Mouse (Mus musculus): ENCODE measurements around the gene Tigit.

The Tigit gene

DNA sequence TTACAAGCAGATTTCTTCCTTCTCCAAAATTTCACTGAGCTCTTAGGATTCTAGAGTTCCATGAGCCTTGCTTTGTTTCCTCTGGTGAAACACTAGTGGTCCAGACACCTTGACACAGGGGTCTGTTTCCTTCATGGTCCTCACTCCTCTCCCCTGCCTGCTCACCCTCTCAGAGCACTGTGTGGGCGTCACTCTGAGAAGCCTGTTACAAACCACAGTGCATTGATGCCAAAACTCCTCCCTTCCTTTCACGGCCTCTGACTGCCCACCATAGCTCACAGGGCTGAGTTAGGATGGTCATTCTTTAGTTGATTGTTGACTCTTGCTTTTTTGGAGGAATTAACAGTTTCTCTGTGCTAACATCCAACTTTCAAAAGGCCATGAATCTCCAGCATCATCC, 43.6 kb downstream of the Tigit start:
- no peak for DNase-seq (ENCODE audit: low spot score in 2 of 2)

- no peak for DNase-seq (ENCODE audit: low spot score in 2 of 2)
Observed at GRCm38 (mm10) chr16:43619277-43619676, 44.7 kb downstream of the Tigit start.

DNA sequence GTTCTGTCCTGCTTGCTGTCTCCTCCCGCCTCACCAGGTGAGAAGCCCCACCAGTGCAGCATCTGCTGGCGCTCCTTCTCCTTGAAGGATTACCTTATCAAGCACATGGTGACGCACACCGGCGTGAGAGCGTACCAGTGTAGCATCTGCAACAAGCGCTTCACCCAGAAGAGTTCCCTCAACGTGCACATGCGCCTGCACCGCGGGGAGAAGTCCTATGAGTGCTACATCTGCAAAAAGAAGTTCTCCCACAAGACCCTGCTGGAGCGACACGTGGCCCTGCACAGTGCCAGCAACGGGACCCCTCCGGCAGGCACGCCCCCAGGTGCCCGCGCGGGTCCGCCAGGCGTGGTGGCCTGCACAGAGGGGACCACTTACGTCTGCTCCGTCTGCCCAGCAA, 45.7 kb downstream of the Tigit start:
- no peak for DNase-seq (ENCODE audit: low spot score in 2 of 2)

GRCm38 (mm10) chr16:43617346-43617745, 46.6 kb downstream of the Tigit start:
- DNase-seq (ENCODE audit: low spot score in 2 of 2), result no peak

GRCm38 (mm10) chr16:43616348-43616747, 47.6 kb downstream of the Tigit start:
- no peak for DNase-seq (ENCODE audit: low spot score in 2 of 2)

DNA sequence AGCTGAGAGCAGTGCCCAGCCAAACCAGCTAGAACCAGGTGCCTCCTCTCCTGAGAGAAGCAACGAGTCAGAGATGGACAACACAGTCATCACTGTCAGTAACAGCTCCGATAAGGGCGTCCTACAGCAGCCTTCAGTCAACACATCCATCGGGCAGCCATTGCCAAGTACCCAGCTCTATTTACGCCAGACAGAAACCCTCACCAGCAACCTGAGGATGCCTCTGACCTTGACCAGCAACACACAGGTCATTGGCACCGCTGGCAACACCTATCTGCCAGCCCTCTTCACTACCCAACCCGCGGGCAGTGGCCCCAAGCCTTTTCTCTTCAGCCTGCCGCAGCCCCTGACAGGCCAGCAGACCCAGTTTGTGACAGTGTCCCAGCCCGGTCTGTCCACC, 53.6 kb downstream of the Tigit start:
- DNase-seq (ENCODE audit: low spot score in 2 of 2), result no peak

GRCm38 (mm10) chr16:43608066-43608465, 55.9 kb downstream of the Tigit start:
- DNase-seq (ENCODE audit: low spot score in 2 of 2), result no peak

DNA sequence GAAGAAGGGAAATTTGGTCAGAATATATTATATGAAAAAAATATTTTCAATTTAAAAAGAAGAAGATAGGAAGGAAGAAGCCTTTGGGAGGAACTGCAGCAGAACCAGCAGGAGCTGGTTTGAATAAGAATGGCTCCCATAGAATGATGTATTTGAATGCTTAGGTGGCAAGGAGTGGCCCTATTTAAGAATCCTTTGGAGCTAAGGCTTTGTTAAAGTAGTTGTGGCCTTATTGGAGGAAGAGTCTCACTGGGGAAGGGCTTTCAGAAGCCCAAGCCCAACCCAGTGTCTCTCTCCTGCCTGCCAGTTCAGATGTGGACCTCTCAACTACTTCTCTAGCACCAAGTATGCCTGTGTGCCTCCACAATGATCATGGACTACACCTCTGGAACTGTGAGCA, 56.9 kb downstream of the Tigit start:
- DNase-seq (ENCODE audit: low spot score in 2 of 2), result no peak

GRCm38 (mm10) chr16:43604399-43605013, 59.4 kb downstream of the Tigit start:
- no peak for DNase-seq (ENCODE audit: low spot score in 2 of 2)

DNA sequence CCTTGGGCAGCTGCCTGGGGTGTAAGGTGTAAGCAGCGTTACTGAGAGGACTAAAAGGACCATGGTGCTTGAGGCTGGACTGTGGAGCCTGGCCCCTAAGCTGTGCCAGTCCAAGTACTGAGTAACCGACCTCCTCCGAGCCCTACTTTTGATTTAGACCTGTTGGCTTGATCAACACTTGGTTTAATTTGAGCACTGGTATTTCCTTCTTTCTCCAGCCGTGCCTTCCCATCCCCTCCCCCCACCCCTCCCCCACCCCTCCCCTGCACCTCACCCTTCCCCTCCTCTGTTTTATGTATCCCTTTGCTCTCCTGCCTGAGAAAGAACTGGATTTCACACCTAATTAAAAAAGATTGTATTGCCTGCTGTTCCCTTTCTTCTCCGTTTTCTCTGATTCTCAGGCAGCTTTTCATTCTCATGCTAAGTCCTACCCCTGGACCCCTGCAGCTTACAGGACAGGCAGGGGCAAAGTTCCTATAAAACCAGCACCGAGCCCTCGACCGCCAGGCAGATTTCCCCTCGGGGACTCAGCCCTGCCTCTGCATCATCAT, 60.3 kb downstream of the Tigit start:
- no peak for DNase-seq (ENCODE audit: low spot score in 2 of 2)

- DNase-seq (ENCODE audit: low spot score in 2 of 2), result no peak
Observed at GRCm38 (mm10) chr16:43602573-43602972, 61.4 kb downstream of the Tigit start.

DNA sequence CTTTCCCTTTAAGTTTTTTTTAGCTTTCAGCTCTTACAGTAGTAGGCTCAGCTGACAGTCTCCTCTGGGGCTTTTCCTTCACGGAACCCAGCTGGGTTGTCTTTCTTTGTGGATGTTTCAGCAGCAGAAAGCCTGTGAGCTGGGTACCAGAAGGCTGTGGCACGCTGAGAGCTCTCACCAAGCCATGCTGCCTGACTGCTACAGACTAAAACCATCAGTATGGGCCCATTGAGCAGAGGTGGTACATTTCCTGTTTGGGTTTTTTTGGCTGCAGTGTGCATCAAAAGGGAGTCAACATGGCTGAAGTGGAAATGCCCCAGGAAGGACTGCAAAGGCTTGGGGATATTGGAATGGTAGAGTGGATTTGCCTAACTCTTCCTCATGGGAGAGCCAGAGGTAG, 64.2 kb downstream of the Tigit start:
- DNase-seq (ENCODE audit: low spot score in 2 of 2), result no peak

Data from frontal cortex, postnatal 10 days (tissue).